Mouse (Mus musculus) cerebellum, adult 2 months (tissue): ENCODE measurements around the gene Ano4.

Source experiments
- CTCF ChIP-seq: fragments of 200-500 bp; IDR thresholded peaks from 2 replicates; pipeline ENCODE4 v1.5.1; 2011; ENCODE audit warnings: low read depth, mild to moderate bottlenecking, control low read depth, low read length, moderate library complexity, borderline replicate concordance; ENCODE audit not compliant: insufficient read depth
- POLR2A ChIP-seq: fragments of 200-500 bp; IDR thresholded peaks from 2 replicates; pipeline ENCODE4 v1.6.1; 2011; ENCODE audit warnings: low read length, control low read depth, borderline replicate concordance; ENCODE audit not compliant: insufficient read depth

DNA sequence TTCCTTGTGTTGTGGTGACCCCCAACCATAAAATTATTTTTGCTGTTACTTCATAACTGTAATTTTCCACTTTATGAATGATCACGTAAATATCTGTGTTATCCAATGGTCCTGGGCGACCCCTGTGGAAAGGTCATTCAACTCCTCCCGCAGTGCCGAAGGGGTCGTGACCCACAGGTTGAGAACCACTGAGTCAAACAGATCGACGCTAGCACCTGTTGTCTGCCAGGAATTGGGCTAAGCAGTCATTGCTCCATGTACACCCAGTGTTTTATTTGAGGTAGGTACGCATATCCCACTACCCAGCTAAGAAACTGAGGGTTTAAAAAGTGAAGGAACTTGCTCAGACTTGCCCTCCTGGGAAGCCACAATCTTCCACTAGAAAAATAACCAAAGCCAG lies 14.8 kb downstream of the Ano4 start:
- TF ChIP-seq CTCF: no peak
- TF ChIP-seq POLR2A: no peak
